Mouse (Mus musculus) MEL (cell line): ENCODE data around the gene Cyp2d10.

Experiments used
- CTCF ChIP-seq, 3 experiments: IDR thresholded peaks in 2 of 3; conservative IDR thresholded peaks in 1 of 3; 2 replicates each; pipeline ENCODE4 v1.5.1; 2011 to 2012; ENCODE audit warnings: low read length in 3 of 3, low read depth in 2 of 3, mild to moderate bottlenecking in 2 of 3, improper control_type of control experiment in 1 of 3, inconsistent platforms in 1 of 3, mixed read lengths in 1 of 3, moderate library complexity in 1 of 3; ENCODE audit not compliant: control insufficient read depth in 1 of 3, insufficient read depth in 1 of 3, poor library complexity in 1 of 3, severe bottlenecking in 1 of 3
- HCFC1 ChIP-seq: IDR thresholded peaks from 2 replicates; pipeline ENCODE4 v1.6.1; 2012; ENCODE audit warnings: low read depth, mild to moderate bottlenecking, inconsistent platforms, low read length, improper control_type of control experiment, moderate library complexity
- KAT2A ChIP-seq: conservative IDR thresholded peaks from 2 replicates; pipeline ENCODE4 v1.6.1; 2012; ENCODE audit warnings: low read depth, low read length, improper control_type of control experiment, inconsistent platforms
- MYC ChIP-seq: IDR thresholded peaks from 2 replicates; pipeline ENCODE4 v1.6.1; 2011; ENCODE audit warnings: low read depth, mild to moderate bottlenecking, low read length, improper control_type of control experiment, moderate library complexity
- POLR2A ChIP-seq, 2 experiments: IDR thresholded peaks; 2 replicates each; pipeline ENCODE4 v1.6.1; 2011 to 2012; ENCODE audit warnings: low read length in 2 of 2, mild to moderate bottlenecking in 2 of 2, control low read depth in 1 of 2, improper control_type of control experiment in 1 of 2, low read depth in 1 of 2, moderate library complexity in 1 of 2; ENCODE audit not compliant: control insufficient read depth in 1 of 2, insufficient read depth in 1 of 2, poor library complexity in 1 of 2
- POLR2AphosphoS2 ChIP-seq: IDR thresholded peaks from 2 replicates; pipeline ENCODE4 v1.6.1; 2011; ENCODE audit warnings: low read length, improper control_type of control experiment
- TBP ChIP-seq: IDR thresholded peaks from 2 replicates; pipeline ENCODE4 v1.8.0; 2011; ENCODE audit warnings: low read depth, low read length, improper control_type of control experiment
- USF2 ChIP-seq, 2 experiments: IDR thresholded peaks; 2 replicates each; pipeline ENCODE4 v1.6.1; 2011 to 2012; ENCODE audit warnings: improper control_type of control experiment in 2 of 2, low read length in 2 of 2, borderline replicate concordance in 1 of 2, inconsistent platforms in 1 of 2, low read depth in 1 of 2, mild to moderate bottlenecking in 1 of 2; ENCODE audit not compliant: insufficient read depth in 1 of 2

GRCm38 (mm10) chr15:82368146-82368545 is 38.8 kb downstream of the Cyp2d10 start:
- TF ChIP-seq TBP, result no peak
- no peak for TF ChIP-seq POLR2AphosphoS2
- TF ChIP-seq HCFC1, result no peak
- no peak for TF ChIP-seq POLR2A (IDR thresholded peaks at IDR 0.05; ENCODE audit: control insufficient read depth in 1 of 2, insufficient read depth in 1 of 2, low read depth in 1 of 2, low read length in 2 of 2, poor library complexity in 1 of 2)
- TF ChIP-seq USF2 (IDR thresholded peaks at IDR 0.05; ENCODE audit: borderline replicate concordance in 1 of 2, insufficient read depth in 1 of 2, low read depth in 1 of 2, low read length in 2 of 2), result no peak
- TF ChIP-seq CTCF (IDR thresholded peaks at IDR 0.05 in 2 of 3, conservative IDR thresholded peaks at IDR 0.05 in 1 of 3; ENCODE audit: control insufficient read depth in 1 of 3, insufficient read depth in 1 of 3, low read depth in 2 of 3, low read length in 3 of 3, poor library complexity in 1 of 3, severe bottlenecking in 1 of 3), result no peak
- TF ChIP-seq KAT2A, result no peak
- no peak for TF ChIP-seq MYC
